Mouse (Mus musculus) midbrain, embryonic 14.5 days (tissue): ENCODE measurements around the gene Olfr223. TPM values are rescaled to one million over a fixed set of nuclear protein-coding genes. Genes with fewer than 3 reads are reported as not detected.
"Not testable (repeated sequence)": the region's sequence is repeated elsewhere in the genome, so short reads cannot be mapped to it uniquely, and the experiment has no call there.

Source experiments
- ATAC-seq: fragments of 200-750 bp; cut with Nextera tagmentation; 2 replicates; pipeline ENCODE4 v1.8.0; 2017; ENCODE audit warnings: moderate number of reproducible peaks, moderate library complexity; ENCODE audit not compliant: low FRiP score, low TSS enrichment
- DNase-seq: peaks from one replicate; pipeline ENCODE4 v3.0.0-alpha.2; 2015
- H3K27ac ChIP-seq: fragments of 300-500 bp; sonication (generic); replicated peaks from 2 replicates; pipeline ENCODE4 v1.5.1; 2014; ENCODE audit warnings: mild to moderate bottlenecking, low read depth, low read length, moderate library complexity
- H3K27me3 ChIP-seq: fragments of 300-500 bp; sonication (generic); 2 replicates; pipeline ENCODE4 v1.6.1; 2014; ENCODE audit warnings: low read length, control low read depth, mixed read lengths; ENCODE audit not compliant: control insufficient read depth, insufficient read depth
- H3K36me3 ChIP-seq: fragments of 300-500 bp; sonication (generic); 2 replicates; pipeline ENCODE4 v1.6.1; 2014; ENCODE audit warnings: low read length, control low read depth; ENCODE audit not compliant: control insufficient read depth, insufficient read depth
- H3K4me1 ChIP-seq: fragments of 300-500 bp; sonication (generic); 2 replicates; pipeline ENCODE4 v1.6.1; 2014; ENCODE audit warnings: mild to moderate bottlenecking, antibody characterized with exemption, low read length, control low read depth; ENCODE audit not compliant: control insufficient read depth, insufficient read depth
- H3K4me2 ChIP-seq: fragments of 300-500 bp; sonication (generic); 2 replicates; pipeline ENCODE4 v1.6.1; 2014; ENCODE audit warnings: mild to moderate bottlenecking, low read length, moderate library complexity
- H3K4me3 ChIP-seq: fragments of 300-500 bp; sonication (generic); replicated peaks from 2 replicates; pipeline ENCODE4 v1.5.1; 2014; ENCODE audit warnings: low read depth, low read length
- H3K9ac ChIP-seq: fragments of 300-500 bp; sonication (generic); replicated peaks from 2 replicates; pipeline ENCODE4 v1.6.1; 2014; ENCODE audit warnings: mild to moderate bottlenecking, low read length, moderate library complexity
- H3K9me3 ChIP-seq: fragments of 300-500 bp; sonication (generic); 2 replicates; pipeline ENCODE4 v1.6.1; 2016; ENCODE audit warnings: low read length, control low read depth, mixed read lengths; ENCODE audit not compliant: control insufficient read depth
- WGBS: fragments of 180-500 bp; shearing (Covaris S2); extraction: QIAGEN DNeasy Blood & Tissue Kit; methylation state at CpG from one replicate; pipeline ENCODE4 v1.1.7; 2014; 5-methylcytosine and 5-hydroxymethylcytosine counted together
- polyA plus RNA-seq: library from polyadenylated mRNA; unstranded; fragments of >200 nt; fragmentation: Nextera tagmentation; extraction: Ambion mirVana; gene quantifications from 2 replicates; pipeline ENCODE4 v1.2.1, GENCODE M21; 2014

The Olfr223 gene
- polyA plus RNA-seq, 1 experiment from 2014 or later, result not detected

DNA sequence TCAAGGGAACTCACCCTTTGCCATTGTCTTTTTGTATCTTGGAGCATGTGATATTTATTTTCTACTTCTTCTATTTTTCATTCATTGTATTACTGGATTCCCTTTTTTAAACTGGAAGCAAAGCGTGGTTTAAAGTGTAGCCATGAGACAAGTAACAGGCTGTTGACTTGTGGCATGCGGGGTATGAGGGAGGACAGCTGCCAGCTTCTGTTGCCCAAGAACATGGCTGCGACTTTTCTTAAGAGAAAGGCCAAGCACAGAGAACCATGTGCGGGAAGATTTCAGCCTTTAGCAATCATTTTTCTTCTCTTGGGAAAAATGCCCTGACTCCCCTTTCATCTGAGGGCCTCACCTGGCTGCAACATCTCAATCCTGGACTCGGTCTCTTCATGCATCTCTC, 18.6 kb upstream of the Olfr223 start:
- H3K36me3 ChIP-seq, result no peaks in the 10 kb centered on the region
- ATAC-seq (no peak), DNase-seq (no peak)
- no peak overlapping the region for H3K4me2 ChIP-seq
- 84% methylated on average over 5 of the region's 5 CpGs for WGBS
- no peak overlapping the region for H3K4me3 ChIP-seq
- H3K9ac ChIP-seq, result no peak overlapping the region
- H3K4me1 ChIP-seq, result no peaks in the 10 kb centered on the region
- no peaks in the 10 kb centered on the region for H3K27me3 ChIP-seq
- H3K9me3 ChIP-seq, result no peaks in the 10 kb centered on the region
- H3K27ac ChIP-seq, result no peak overlapping the region

DNA sequence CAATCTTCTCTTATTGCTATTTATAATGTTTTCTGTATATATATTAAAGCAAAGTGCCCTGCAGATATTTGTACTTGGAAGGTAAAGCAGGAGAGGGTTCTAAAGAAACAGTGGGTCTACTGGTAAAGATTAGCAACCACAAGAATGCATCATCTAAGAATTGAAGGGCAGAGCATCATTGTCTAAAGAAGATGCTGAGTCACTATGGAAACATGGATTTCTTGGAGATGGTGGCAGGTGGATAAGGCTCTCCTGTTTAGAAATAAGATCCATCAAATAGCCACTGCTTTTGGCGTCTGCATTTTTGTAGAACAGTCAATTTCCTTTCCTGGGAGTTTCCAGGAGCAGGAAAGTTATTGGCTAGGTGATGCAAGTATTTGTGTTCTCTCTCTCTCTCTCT, 9.2 kb upstream of the Olfr223 start:
- Histone ChIP-seq H3K4me1 (no peaks in the 10 kb centered on the region), H3K27me3 (no peaks in the 10 kb centered on the region), H3K4me3 (no peak overlapping the region), H3K36me3 (no peaks in the 10 kb centered on the region), H3K9me3 (no peaks in the 10 kb centered on the region), H3K4me2 (no peak overlapping the region), H3K27ac (no peak overlapping the region), H3K9ac (no peak overlapping the region)
- DNase-seq (no peak), ATAC-seq (no peak)
- 78% methylated on average over 1 of the region's 1 CpGs for WGBS

DNA sequence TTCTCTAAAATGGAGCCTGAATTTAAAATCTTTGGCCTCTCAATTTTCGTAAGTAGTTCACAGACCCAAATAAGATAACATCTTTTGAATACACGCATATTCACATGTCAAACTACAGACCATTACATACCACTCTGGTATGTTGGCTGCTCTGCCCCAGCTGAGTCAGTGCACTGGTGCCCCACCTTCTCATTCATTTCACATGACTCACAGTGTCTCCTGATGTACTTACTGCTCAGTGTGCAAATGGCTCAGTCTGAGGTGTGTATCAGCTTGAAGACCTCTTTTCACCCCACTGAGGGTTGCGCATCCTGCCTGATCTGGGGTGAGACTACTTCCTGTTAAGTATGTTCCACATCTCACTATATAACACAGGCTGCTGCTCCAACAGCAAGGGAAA, 7.8 kb upstream of the Olfr223 start:
- Histone ChIP-seq H3K9ac (no peak overlapping the region), H3K36me3 (no peaks in the 10 kb centered on the region), H3K27me3 (no peaks in the 10 kb centered on the region), H3K9me3 (no peaks in the 10 kb centered on the region), H3K4me2 (no peak overlapping the region), H3K4me1 (no peaks in the 10 kb centered on the region), H3K4me3 (no peak overlapping the region), H3K27ac (no peak overlapping the region)
- 92% methylated on average over 3 of the region's 3 CpGs for WGBS
- DNase-seq (no peak), ATAC-seq (no peak)

DNA sequence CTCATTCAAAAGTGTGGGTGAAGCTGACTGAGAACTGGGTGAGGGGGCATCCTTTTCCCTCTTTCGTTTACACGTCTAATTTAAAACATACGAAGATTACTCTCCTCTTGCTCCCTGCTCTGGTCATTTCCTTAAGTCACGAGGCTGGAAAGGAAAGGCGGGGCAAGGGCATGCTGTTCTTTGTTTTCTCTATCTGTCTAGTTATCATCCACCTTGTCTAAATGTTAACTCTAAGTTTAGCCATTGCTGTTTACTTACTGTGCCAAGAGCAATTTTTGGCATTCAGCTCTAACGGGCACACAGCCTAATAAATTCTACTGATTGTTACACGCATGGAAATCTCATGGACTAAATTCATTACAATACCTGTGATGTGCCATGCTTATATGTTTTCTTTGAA, 6.1 kb upstream of the Olfr223 start:
- no peak overlapping the region for H3K4me3 ChIP-seq
- no peaks in the 10 kb centered on the region for H3K36me3 ChIP-seq
- H3K9ac ChIP-seq, result no peak overlapping the region
- WGBS, result 82% methylated on average over 7 of the region's 7 CpGs
- no peaks in the 10 kb centered on the region for H3K27me3 ChIP-seq
- H3K27ac ChIP-seq, result no peak overlapping the region
- H3K9me3 ChIP-seq, result no peaks in the 10 kb centered on the region
- DNase-seq (no peak), ATAC-seq (no peak)
- no peak overlapping the region for H3K4me2 ChIP-seq
- no peaks in the 10 kb centered on the region for H3K4me1 ChIP-seq

DNA sequence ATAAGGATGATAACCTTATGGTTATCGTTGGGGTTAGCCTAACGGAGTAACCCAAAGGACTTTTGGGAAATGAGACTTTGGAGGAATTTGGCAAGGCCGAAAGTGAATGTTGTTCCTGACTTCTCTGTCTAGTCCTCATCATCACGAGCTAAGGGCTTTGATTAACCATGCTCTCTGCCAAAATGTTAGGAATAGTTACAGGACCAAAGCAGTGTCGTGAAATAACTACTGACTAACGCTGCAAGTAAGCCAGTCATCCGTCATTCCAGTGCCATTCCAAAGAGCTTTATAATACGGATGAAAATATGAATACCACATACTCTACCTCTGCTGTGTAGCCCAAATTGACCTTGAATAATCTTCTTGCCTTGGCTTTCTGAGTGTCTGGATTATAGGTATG, 3.9 kb upstream of the Olfr223 start:
- no peak overlapping the region for H3K9ac ChIP-seq
- WGBS, result 90% methylated on average over 8 of the region's 8 CpGs
- DNase-seq, result no peak
- no peak for ATAC-seq
- no peak overlapping the region for H3K27ac ChIP-seq
- no peaks in the 10 kb centered on the region for H3K27me3 ChIP-seq
- no peaks in the 10 kb centered on the region for H3K4me1 ChIP-seq
- H3K9me3 ChIP-seq, result no peaks in the 10 kb centered on the region
- H3K4me3 ChIP-seq, result no peak overlapping the region
- H3K36me3 ChIP-seq, result no peaks in the 10 kb centered on the region
- H3K4me2 ChIP-seq, result no peak overlapping the region

DNA sequence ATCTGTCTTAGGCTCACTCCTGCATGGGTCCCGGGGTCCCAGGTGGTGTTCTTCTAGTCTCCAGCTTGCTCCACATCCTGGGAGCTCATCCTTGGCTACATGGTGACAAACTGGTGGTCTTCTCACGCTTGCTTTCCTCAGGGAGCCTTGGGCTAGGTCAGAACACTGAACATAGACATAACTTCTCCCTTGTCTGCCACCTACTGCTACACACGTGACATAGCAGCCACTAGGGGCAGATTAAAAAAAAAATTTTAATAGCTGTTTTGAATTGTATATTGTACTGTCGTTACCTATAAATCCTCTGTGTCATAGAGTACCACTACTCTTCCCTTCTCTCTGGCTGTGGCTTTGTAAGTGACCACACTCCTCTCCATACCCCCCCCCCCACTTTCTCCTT, 3.0 kb upstream of the Olfr223 start:
- no peaks in the 10 kb centered on the region for H3K4me1 ChIP-seq
- WGBS, result 49% methylated on average over 4 of the region's 4 CpGs
- no peak overlapping the region for H3K9ac ChIP-seq
- no peaks in the 10 kb centered on the region for H3K36me3 ChIP-seq
- no peak overlapping the region for H3K27ac ChIP-seq
- no peak overlapping the region for H3K4me3 ChIP-seq
- H3K9me3 ChIP-seq, result no peaks in the 10 kb centered on the region
- DNase-seq (peak; percentile 7), ATAC-seq (no peak)
- H3K4me2 ChIP-seq, result no peak overlapping the region
- H3K27me3 ChIP-seq, result no peaks in the 10 kb centered on the region

DNA sequence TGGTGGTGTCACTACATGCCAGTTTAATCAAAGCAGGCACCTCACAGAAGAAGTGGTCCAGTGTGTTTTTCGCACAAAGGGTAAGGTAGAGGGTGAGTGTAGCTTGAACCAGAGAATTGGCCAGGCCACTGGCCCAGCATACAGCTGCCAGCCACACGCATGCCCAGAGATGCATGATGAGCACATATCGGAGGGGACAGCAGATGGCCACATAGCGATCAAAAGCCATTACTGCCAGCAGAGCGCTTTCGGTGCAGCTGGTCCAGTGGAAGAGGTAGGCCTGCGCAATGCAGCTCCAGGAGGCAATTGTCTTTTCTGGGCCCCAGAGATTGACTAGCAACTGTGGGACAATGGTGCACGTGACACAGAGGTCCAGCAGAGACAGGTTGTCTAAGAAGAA, 3.6 kb downstream of the Olfr223 start:
- Histone ChIP-seq H3K27ac (no peak overlapping the region), H3K36me3 (no peaks in the 10 kb centered on the region), H3K9me3 (no peaks in the 10 kb centered on the region), H3K4me1 (no peaks in the 10 kb centered on the region), H3K4me3 (no peak overlapping the region), H3K4me2 (no peak overlapping the region), H3K9ac (no peak overlapping the region), H3K27me3 (no peaks in the 10 kb centered on the region)
- WGBS, result 82% methylated on average over 8 of the region's 8 CpGs
- DNase-seq (no peak), ATAC-seq (no peak)

DNA sequence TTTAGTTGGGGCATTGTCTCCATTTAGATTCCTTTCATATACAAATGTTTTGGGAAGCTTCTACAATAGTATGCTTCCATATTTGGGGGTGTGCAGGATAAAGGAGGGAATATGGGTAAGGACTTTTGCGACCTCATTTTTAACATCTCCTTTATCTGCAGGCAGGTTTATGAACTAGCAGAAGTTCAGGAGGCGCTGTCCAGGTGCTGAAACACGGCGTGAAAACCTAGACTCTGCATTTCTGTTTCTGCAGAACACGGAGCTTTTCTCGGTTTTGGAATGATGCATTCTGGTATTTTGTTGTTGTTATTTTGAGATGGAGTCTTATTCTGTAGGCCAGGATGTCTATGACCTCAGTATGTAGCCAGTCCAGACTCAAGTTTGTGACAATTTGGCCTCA, 8.6 kb downstream of the Olfr223 start:
- Histone ChIP-seq H3K27me3 (no peaks in the 10 kb centered on the region), H3K4me2 (no peak overlapping the region), H3K4me3 (no peak overlapping the region), H3K9ac (no peak overlapping the region), H3K4me1 (no peaks in the 10 kb centered on the region), H3K9me3 (no peaks in the 10 kb centered on the region), H3K27ac (no peak overlapping the region), H3K36me3 (no peaks in the 10 kb centered on the region)
- 37% methylated on average over 6 of the region's 6 CpGs for WGBS
- DNase-seq, result peak; percentile 17
- no peak for ATAC-seq

DNA sequence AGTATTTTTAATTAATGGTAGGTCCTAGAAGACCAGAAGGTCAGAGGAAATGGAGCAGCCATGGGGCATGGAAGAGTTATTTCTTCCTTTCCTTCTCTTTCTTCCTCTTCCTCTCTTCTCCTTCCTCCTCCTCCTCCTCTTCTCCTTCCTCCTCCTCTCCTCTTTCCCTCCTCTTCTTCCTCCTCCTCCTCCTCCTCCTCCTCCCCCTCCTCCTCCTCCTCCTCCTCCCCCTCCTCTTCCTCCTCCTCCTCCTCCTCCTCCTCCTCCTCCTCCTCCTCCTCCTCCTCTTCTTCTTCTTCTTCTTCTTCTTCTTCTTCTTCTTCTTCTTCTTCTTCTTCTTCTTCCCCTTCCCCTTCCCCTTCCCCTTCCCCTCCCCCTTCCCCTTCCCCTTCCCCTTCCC, 17.0 kb downstream of the Olfr223 start, which contains the start of gene Olfr222:
Gene Olfr222 (minus strand): TSS at position 101 of the 400 bp plus-strand sequence.
- not testable (repeated sequence) for H3K36me3 ChIP-seq, H3K4me1 ChIP-seq, H3K27me3 ChIP-seq, ATAC-seq, H3K4me2 ChIP-seq, DNase-seq, H3K4me3 ChIP-seq, H3K9me3 ChIP-seq, H3K9ac ChIP-seq, H3K27ac ChIP-seq
